Mouse (Mus musculus) hindbrain, embryonic 10.5 days (tissue): ENCODE measurements around the gene Rps17. TPM values are rescaled to one million over a fixed set of nuclear protein-coding genes. Genes with fewer than 3 reads are reported as not detected.

Source experiments
- polyA plus RNA-seq: library from polyadenylated mRNA; unstranded; fragments of >200 nt; fragmentation: Nextera tagmentation; extraction: Ambion mirVana; gene quantifications from 2 replicates; pipeline ENCODE4 v1.2.1, GENCODE M21; 2016

Gene Rps17
- polyA plus RNA-seq, 1 experiment from 2014 or later = 1,093 TPM

Other genes with a start within 250 kb of the Rps17 start
- gene Slc28a1, start 230.5 kb downstream of the Rps17 start, polyA plus RNA-seq = not detected in 2 replicates
- gene Pde8a, start 131.7 kb downstream of the Rps17 start, polyA plus RNA-seq = 2.4 and 2.5 TPM in 2 replicates
- 1.3 and 1.9 TPM in 2 replicates for gene Cpeb1, start 110.2 kb upstream of the Rps17 start, polyA plus RNA-seq
- 20.6 and 44.7 TPM in 2 replicates for gene Ap3b2, start 148.7 kb upstream of the Rps17 start, polyA plus RNA-seq
- 0.39 and 0.73 TPM in 2 replicates for gene BC048679, start 153.0 kb upstream of the Rps17 start, polyA plus RNA-seq
- gene Fsd2, start 221.7 kb upstream of the Rps17 start, polyA plus RNA-seq = 0.07 and 0.54 TPM in 2 replicates
- gene Whamm, start 226.0 kb upstream of the Rps17 start, polyA plus RNA-seq = 2.9 and 4.2 TPM in 2 replicates